Mouse (Mus musculus): ENCODE data around the gene Cyp2e1.
"Not testable (repeated sequence)": the region's sequence is repeated elsewhere in the genome, so short reads cannot be mapped to it uniquely, and the experiment has no call there.

- not testable (repeated sequence) for TF ChIP-seq CTCF (IDR thresholded peaks at IDR 0.05; ENCODE audit: low read depth, low read length); POLR2A (IDR thresholded peaks at IDR 0.05; ENCODE audit: extremely low read depth, insufficient read depth, low read length)
Observed at GRCm38 (mm10) chr7:140765391-140765790, 1.9 kb downstream of the Cyp2e1 start.
